Mouse (Mus musculus) liver, adult 2 months (tissue): ENCODE results near the gene Heg1.

ENCODE experiments used
- CTCF ChIP-seq: fragments of 200-500 bp; IDR thresholded peaks from 2 replicates; pipeline ENCODE4 v1.5.1; 2011; ENCODE audit warnings: low read depth, low read length, control low read depth
- POLR2A ChIP-seq: fragments of 200-500 bp; IDR thresholded peaks from 2 replicates; pipeline ENCODE4 v1.6.1; 2011; ENCODE audit warnings: low read length, control low read depth; ENCODE audit not compliant: insufficient read depth; ENCODE audit errors: extremely low read depth

- TF ChIP-seq CTCF (no peak), POLR2A (no peak)
Measured at GRCm38 (mm10) chr16:33701872-33702271, 17.7 kb downstream of the Heg1 start.
